Mouse (Mus musculus) forebrain, embryonic 16.5 days (tissue): Measurements from ENCODE around the gene Acacb. TPM values are rescaled to one million over a fixed set of nuclear protein-coding genes. Genes with fewer than 3 reads are reported as not detected.

Experiments
- ATAC-seq: fragments of 200-750 bp; cut with Nextera tagmentation; 2 replicates; pipeline ENCODE4 v1.8.0; 2017; ENCODE audit warnings: mild to moderate bottlenecking, moderate library complexity
- H3K27ac ChIP-seq: fragments of 300-500 bp; sonication (generic); 2 replicates; pipeline ENCODE4 v1.5.1; 2014; ENCODE audit warnings: low read length, control low read depth
- H3K27me3 ChIP-seq: fragments of 300-500 bp; sonication (generic); replicated peaks from 2 replicates; pipeline ENCODE4 v1.6.1; 2014; ENCODE audit warnings: low read length; ENCODE audit not compliant: control insufficient read depth, insufficient read depth
- H3K36me3 ChIP-seq: fragments of 300-500 bp; sonication (generic); 2 replicates; pipeline ENCODE4 v1.6.1; 2014; ENCODE audit not compliant: control insufficient read depth, insufficient read depth
- H3K4me1 ChIP-seq: fragments of 300-500 bp; sonication (generic); replicated peaks from 2 replicates; pipeline ENCODE4 v1.6.1; 2014; ENCODE audit warnings: low read length; ENCODE audit not compliant: control insufficient read depth, insufficient read depth
- H3K4me2 ChIP-seq: fragments of 300-500 bp; sonication (generic); 2 replicates; pipeline ENCODE4 v1.6.1; 2014; ENCODE audit warnings: mild to moderate bottlenecking, low read length, control low read depth
- H3K4me3 ChIP-seq: fragments of 300-500 bp; sonication (generic); replicated peaks from 2 replicates; pipeline ENCODE4 v1.5.1; 2014; ENCODE audit warnings: mild to moderate bottlenecking, low read length, control low read depth
- H3K9ac ChIP-seq: fragments of 300-500 bp; sonication (generic); replicated peaks from 2 replicates; pipeline ENCODE4 v1.6.1; 2014; ENCODE audit warnings: low read depth, low read length, control low read depth
- H3K9me3 ChIP-seq: fragments of 300-500 bp; sonication (generic); 2 replicates; pipeline ENCODE4 v1.6.1; 2016; ENCODE audit warnings: low read length; ENCODE audit not compliant: control insufficient read depth
- WGBS: fragments of 180-500 bp; shearing (Covaris S2); extraction: QIAGEN DNeasy Blood & Tissue Kit; methylation state at CpG from one replicate; pipeline ENCODE4 v1.1.7; 2014; 5-methylcytosine and 5-hydroxymethylcytosine counted together
- polyA plus RNA-seq: library from polyadenylated mRNA; unstranded; fragments of >200 nt; fragmentation: Nextera tagmentation; extraction: Ambion mirVana; gene quantifications from 2 replicates; pipeline ENCODE4 v1.2.1, GENCODE M21; 2015

Acacb gene
- polyA plus RNA-seq, 1 experiment from 2014 or later: 2.9 TPM

GRCm38 (mm10) chr5:114153490-114153889 is 7.2 kb downstream of the Acacb start:
- H3K4me1 ChIP-seq: no peaks in the 10 kb centered on the region
- WGBS: 2% methylated on average over 12 of the region's 12 CpGs
- H3K9me3 ChIP-seq: no peaks in the 10 kb centered on the region
- no peaks in the 10 kb centered on the region for H3K27me3 ChIP-seq
- peak overlapping the region; percentile 10 for H3K4me3 ChIP-seq
- H3K27ac ChIP-seq: no peak overlapping the region
- H3K36me3 ChIP-seq: no peaks in the 10 kb centered on the region
- 0 out of 2 replicates have a peak overlapping the region, but pooled peaks have one; percentile 8 for H3K4me2 ChIP-seq
- H3K9ac ChIP-seq: no peak overlapping the region
- ATAC-seq: no peak

GRCm38 (mm10) chr5:114154765-114155164 is 8.4 kb downstream of the Acacb start:
- Histone ChIP-seq H3K9ac (no peak overlapping the region), H3K27me3 (no peaks in the 10 kb centered on the region), H3K4me3 (no peak overlapping the region), H3K4me1 (no peaks in the 10 kb centered on the region), H3K36me3 (no peaks in the 10 kb centered on the region), H3K9me3 (no peaks in the 10 kb centered on the region), H3K27ac (no peak overlapping the region), H3K4me2 (no peak overlapping the region)
- no peak for ATAC-seq
- 86% methylated on average over 5 of the region's 5 CpGs for WGBS

DNA sequence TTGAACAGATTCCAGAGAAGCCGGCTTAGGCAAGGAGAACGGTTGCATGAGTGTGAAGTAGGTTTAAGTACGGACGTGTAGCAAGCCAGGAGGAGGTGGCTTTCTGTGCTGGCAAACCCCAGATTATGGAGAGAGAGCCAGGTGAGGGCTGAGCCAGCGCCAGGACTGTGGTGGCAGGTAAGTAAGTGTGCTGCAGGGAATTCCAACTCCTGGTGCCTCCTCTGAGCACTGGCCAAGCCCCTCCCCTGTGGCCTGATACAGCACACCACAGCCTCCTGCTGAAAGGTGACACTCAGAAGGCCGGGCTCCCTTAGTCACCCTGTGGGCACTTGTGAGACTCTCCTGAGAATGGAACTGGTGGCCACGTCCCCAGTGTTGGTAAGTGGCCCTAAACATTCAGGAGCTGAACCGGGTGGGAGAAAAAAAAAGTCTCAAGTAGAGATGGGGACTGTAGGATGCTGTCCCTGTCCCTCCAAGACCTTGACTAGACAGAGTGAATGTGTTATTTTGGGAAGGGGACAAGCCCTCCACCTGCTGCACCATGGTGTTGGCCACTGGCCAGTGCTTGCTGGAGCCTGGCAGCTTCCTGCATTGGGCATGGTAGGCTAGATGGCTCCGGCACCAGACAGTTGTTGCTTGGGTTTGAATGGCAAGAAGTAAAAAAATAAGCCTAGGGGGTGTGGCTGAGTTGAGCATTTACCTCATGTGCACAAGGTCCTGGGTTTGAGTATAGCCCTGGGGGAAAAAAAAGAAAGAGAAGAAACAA is 9.0 kb downstream of the Acacb start:
- H3K4me3 ChIP-seq: no peak overlapping the region
- no peaks in the 10 kb centered on the region for H3K36me3 ChIP-seq
- H3K4me1 ChIP-seq: no peaks in the 10 kb centered on the region
- no peak overlapping the region for H3K9ac ChIP-seq
- H3K27ac ChIP-seq: no peak overlapping the region
- H3K9me3 ChIP-seq: no peaks in the 10 kb centered on the region
- no peak overlapping the region for H3K4me2 ChIP-seq
- H3K27me3 ChIP-seq: no peaks in the 10 kb centered on the region
- ATAC-seq: no peak
- WGBS: 57% methylated on average over 9 of the region's 9 CpGs

DNA sequence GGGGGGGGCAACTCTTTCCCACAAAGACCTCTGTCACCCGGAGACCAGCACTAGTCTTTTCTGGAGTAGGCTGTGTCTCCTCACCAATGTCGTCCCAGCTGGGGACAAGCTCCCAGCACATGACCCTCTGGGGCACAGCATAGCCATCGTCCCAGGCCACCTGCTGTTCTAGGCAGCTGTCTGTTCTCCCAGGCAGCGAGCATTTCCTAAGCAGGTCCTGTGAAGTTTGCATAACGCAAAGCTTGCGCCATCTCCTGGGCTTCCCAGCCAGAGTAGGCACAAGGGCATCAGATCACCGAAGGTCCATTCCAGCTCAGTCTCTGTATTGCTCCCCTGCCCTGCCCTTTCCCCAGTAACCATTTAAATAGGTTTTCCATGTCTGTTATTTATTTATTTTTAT is 10.9 kb downstream of the Acacb start:
- no peaks in the 10 kb centered on the region for H3K4me1 ChIP-seq
- H3K4me2 ChIP-seq: no peak overlapping the region
- no peak overlapping the region for H3K27ac ChIP-seq
- ATAC-seq: no peak
- no peak overlapping the region for H3K9ac ChIP-seq
- no peaks in the 10 kb centered on the region for H3K9me3 ChIP-seq
- no peaks in the 10 kb centered on the region for H3K27me3 ChIP-seq
- H3K36me3 ChIP-seq: no peaks in the 10 kb centered on the region
- H3K4me3 ChIP-seq: no peak overlapping the region
- WGBS: 55% methylated on average over 7 of the region's 7 CpGs

DNA sequence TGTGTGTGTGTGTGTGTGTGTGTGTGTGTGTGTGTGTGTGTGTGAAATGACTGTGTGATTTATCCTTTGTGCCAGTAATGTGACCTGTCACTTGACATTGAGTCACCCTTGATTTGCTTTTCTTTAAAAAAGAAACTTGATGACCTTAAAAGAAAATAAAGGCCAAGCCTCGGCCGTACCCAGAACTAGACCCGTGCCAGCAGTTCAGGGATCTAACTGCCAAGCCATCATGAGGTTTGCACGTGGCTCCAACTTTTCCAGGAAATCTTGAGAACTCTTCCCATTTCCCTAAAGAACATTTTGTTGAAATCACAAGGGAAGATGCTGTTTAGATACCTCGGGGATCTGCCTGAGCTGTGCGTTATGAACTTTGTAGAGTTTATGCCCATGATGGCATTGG is 15.1 kb downstream of the Acacb start:
- ATAC-seq: no peak
- H3K4me2 ChIP-seq: no peak overlapping the region
- no peak overlapping the region for H3K4me3 ChIP-seq
- H3K9ac ChIP-seq: no peak overlapping the region
- no peaks in the 10 kb centered on the region for H3K27me3 ChIP-seq
- WGBS: 84% methylated on average over 6 of the region's 6 CpGs
- H3K27ac ChIP-seq: no peak overlapping the region
- no peaks in the 10 kb centered on the region for H3K36me3 ChIP-seq
- H3K4me1 ChIP-seq: no peaks in the 10 kb centered on the region
- no peaks in the 10 kb centered on the region for H3K9me3 ChIP-seq

- no peak overlapping the region for H3K4me2 ChIP-seq
- no peak overlapping the region for H3K27ac ChIP-seq
- no peaks in the 10 kb centered on the region for H3K4me1 ChIP-seq
- ATAC-seq: no peak
- WGBS: 60% methylated on average over 12 of the region's 12 CpGs
- H3K4me3 ChIP-seq: no peak overlapping the region
- no peak overlapping the region for H3K9ac ChIP-seq
- no peaks in the 10 kb centered on the region for H3K36me3 ChIP-seq
- H3K9me3 ChIP-seq: no peaks in the 10 kb centered on the region
- no peaks in the 10 kb centered on the region for H3K27me3 ChIP-seq
Measured at GRCm38 (mm10) chr5:114162106-114162815, 15.9 kb downstream of the Acacb start.

DNA sequence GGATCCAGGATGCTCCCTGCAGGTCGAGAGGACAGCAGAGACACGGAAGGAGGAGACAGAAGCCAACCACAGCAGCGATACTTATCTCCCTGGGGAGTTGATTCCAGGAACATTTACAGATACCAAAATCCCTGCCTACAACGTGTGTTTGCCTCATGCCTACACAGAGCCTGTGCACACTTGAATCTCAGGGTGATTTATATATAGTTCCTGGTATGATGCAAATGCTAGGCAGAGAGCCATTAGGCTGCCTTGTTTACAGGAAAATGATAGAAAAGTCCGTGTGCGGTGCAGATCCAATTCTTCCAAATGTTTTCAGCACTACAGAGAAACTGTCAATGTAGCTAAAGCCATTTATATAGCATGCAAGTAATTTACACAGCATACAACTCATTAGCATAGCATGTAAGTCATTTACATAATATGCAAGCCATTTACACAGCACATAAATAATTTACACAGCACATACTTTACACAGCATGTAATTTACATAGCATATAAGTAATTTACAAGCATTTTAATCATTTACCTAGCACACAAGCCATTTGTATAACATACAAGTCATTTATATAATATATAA is 16.9 kb downstream of the Acacb start:
- Histone ChIP-seq H3K36me3 (no peaks in the 10 kb centered on the region), H3K9me3 (no peaks in the 10 kb centered on the region), H3K4me1 (no peaks in the 10 kb centered on the region), H3K4me3 (no peak overlapping the region), H3K9ac (no peak overlapping the region), H3K27me3 (no peaks in the 10 kb centered on the region), H3K27ac (no peak overlapping the region), H3K4me2 (no peak overlapping the region)
- ATAC-seq: peak; percentile 57
- 55% methylated on average over 6 of the region's 6 CpGs for WGBS

DNA sequence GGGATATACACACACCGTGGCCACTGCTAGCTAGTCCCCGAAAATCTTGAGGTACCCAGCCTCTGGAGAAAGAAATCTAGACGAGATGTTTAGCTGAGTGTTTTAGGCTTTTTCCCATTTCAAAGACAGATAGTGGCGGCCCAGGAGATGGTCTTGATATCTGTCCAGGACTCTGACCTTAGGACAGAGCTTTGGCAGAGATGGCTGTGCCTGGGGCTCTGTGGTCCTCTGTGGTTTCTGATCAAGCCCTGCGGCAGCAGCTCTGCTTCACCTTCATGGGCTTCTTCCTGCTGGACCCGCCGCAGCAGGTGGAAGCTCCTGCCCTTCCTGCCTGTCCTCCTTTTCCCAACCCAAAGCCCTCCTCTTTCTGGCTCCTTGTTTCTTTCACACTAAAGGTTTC is 24.0 kb downstream of the Acacb start:
- Histone ChIP-seq H3K9ac (no peak overlapping the region), H3K9me3 (no peaks in the 10 kb centered on the region), H3K27ac (no peak overlapping the region), H3K27me3 (no peaks in the 10 kb centered on the region; the same call in 1 of the 2 replicates), H3K4me2 (no peak overlapping the region), H3K36me3 (no peaks in the 10 kb centered on the region), H3K4me3 (no peak overlapping the region), H3K4me1 (no peaks in the 10 kb centered on the region)
- no peak for ATAC-seq
- WGBS: 90% methylated on average over 7 of the region's 7 CpGs

DNA sequence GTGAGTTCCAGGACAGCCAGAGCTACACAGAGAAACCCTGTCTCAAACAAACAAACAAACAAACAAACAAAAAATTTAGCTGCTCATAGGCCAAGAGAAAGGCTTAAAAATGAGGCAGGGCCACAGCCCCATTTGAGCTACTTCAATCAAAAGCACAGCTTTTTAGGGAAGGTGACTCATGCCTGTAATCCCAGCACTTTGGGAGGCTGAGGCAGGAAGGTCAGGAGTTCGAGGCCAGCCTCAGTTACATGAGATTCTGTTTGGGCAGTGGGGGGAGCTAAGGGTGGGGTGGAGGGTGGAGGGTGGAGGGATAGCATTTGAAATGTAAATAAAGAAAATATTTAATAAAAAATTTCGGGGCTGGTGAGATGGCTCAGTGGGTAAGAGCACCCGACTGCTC is 26.6 kb downstream of the Acacb start:
- ATAC-seq: no peak
- Histone ChIP-seq H3K4me3 (no peak overlapping the region), H3K27me3 (no peaks in the 10 kb centered on the region; the same call in 1 of the 2 replicates), H3K9ac (no peak overlapping the region), H3K36me3 (no peaks in the 10 kb centered on the region), H3K4me2 (no peak overlapping the region), H3K9me3 (no peaks in the 10 kb centered on the region), H3K4me1 (peaks cover 4% of the 10 kb centered on the region; the same call in 1 of the 2 replicates), H3K27ac (no peak overlapping the region)
- 90% methylated on average over 3 of the region's 3 CpGs for WGBS
